Mouse (Mus musculus): ENCODE measurements around the gene Ctdspl. TPM values are rescaled to one million over a fixed set of nuclear protein-coding genes. Genes with fewer than 3 reads are reported as not detected.

Ctdspl gene
- polyA plus RNA-seq, 1 experiment from 2014 or later: 17.6 TPM

DNA sequence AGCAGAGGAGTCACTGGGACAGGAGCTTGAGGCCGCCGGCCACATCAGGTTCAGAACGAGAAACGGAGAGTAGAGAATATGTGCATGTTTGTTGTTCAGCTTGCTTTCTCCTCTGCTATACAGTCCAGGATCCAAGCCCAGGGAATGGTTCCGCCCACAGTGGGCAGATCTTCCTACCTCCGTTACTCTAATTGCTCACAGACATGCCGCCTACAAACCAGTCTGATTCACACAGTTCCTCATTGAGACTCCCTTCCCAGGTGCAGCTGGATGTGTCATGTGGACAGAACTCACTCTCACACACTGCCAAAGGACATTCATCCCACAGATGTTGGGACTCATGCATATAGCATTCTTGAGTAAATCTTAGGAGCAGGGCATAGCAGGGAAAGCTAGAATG, 51.2 kb downstream of the Ctdspl start:
- no peak overlapping the region for H3K9ac ChIP-seq (ENCODE audit: low read length)
- H3K4me1 ChIP-seq (ENCODE audit: control insufficient read depth, insufficient read depth, low read length): peaks cover 41% of the 10 kb centered on the region
- ATAC-seq (ENCODE audit: insufficient read depth, low FRiP score): no peak
- WGBS: 96% methylated on average over 7 of the region's 7 CpGs
- H3K27me3 ChIP-seq (ENCODE audit: control insufficient read depth, insufficient read depth, low read length): no peaks in the 10 kb centered on the region
- no peaks in the 10 kb centered on the region for H3K36me3 ChIP-seq (ENCODE audit: control insufficient read depth, insufficient read depth, low read length)
- H3K4me2 ChIP-seq (ENCODE audit: low read depth, low read length): no peak overlapping the region
- H3K9me3 ChIP-seq (replicated peaks; ENCODE audit: control insufficient read depth, low read length): no peaks in the 10 kb centered on the region
- H3K27ac ChIP-seq (ENCODE audit: low read length): no peak overlapping the region
- H3K4me3 ChIP-seq (replicated peaks; ENCODE audit: low read length): no peak overlapping the region

DNA sequence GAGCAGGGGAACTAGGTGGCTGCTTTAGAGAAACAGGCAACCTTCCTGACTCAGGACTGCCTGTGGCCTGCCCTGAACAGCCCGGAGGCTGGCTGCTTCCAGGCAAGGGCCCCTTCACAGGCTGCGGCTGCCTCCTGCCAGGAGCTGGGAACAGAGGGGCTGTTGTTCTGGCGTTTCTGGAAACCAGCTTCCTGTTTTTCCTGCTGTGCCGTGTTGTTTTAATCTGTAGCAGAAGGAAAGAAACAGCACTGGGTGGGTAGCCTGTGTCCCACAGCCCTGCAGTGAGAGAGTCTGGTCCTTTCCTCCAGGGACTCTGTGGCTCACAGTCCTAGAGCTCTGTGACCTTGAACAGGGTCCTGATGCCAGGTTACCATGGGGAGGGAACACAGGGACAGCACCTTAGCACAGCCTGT, 54.2 kb downstream of the Ctdspl start:
- peak overlapping the region; percentile 58 for H3K9ac ChIP-seq (ENCODE audit: low read length)
- no peaks in the 10 kb centered on the region for H3K27me3 ChIP-seq (ENCODE audit: control insufficient read depth, insufficient read depth, low read length)
- peak overlapping the region; percentile 74 for H3K27ac ChIP-seq (ENCODE audit: low read length)
- H3K9me3 ChIP-seq (replicated peaks; ENCODE audit: control insufficient read depth, low read length): no peaks in the 10 kb centered on the region
- 14% methylated on average over 4 of the region's 4 CpGs for WGBS
- ATAC-seq (ENCODE audit: insufficient read depth, low FRiP score): peak; percentile 51
- no peaks in the 10 kb centered on the region for H3K36me3 ChIP-seq (ENCODE audit: control insufficient read depth, insufficient read depth, low read length)
- no peak overlapping the region for H3K4me2 ChIP-seq (ENCODE audit: low read depth, low read length)
- H3K4me3 ChIP-seq (replicated peaks; ENCODE audit: low read length): no peak overlapping the region
- H3K4me1 ChIP-seq (ENCODE audit: control insufficient read depth, insufficient read depth, low read length): peaks cover 29% of the 10 kb centered on the region

DNA sequence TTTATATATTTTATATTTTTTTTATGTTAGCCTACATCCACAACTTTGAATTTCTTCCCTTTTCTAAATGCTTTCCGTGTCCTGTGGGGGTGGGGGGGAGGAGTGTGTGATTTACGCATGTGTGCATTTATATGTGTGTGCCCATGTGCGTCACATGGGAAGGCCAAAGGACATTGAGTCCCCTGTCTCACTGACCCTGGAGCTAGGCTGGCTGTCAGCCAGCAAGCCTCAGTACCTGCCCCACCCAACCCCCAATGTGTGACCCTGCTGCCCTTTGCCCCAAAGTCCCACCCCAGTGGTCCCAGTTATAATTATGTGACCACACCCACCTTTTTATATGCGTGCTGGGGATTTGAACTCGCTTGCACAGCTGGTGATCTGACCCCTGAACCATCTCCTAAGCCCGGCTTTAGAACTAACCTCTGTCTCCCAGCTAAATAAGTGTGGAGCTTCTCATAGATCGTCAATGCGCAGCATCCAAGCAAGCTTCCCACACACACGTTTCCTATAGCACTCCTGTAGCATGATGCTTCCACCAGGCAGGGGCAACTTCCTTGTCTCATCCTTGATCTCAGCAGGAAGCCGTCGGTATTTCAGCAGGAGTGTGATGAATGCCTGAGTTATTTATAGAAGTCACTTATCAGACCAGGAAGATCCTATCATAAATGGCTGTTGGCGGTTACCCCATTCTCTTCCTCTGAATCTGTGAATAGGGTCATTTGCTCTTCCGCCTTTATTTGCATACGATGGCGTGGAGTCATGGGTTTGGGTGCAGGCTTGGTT, 58.6 kb downstream of the Ctdspl start:
- H3K4me1 ChIP-seq (ENCODE audit: control insufficient read depth, insufficient read depth, low read length): peaks cover 24% of the 10 kb centered on the region
- no peak overlapping the region for H3K4me2 ChIP-seq (ENCODE audit: low read depth, low read length)
- ATAC-seq (ENCODE audit: insufficient read depth, low FRiP score): no peak
- 62% methylated on average over 15 of the region's 15 CpGs for WGBS
- no peak overlapping the region for H3K9ac ChIP-seq (ENCODE audit: low read length)
- H3K27ac ChIP-seq (ENCODE audit: low read length): no peak overlapping the region
- no peak overlapping the region for H3K4me3 ChIP-seq (replicated peaks; ENCODE audit: low read length)
- no peaks in the 10 kb centered on the region for H3K9me3 ChIP-seq (replicated peaks; ENCODE audit: control insufficient read depth, low read length)
- no peaks in the 10 kb centered on the region for H3K27me3 ChIP-seq (ENCODE audit: control insufficient read depth, insufficient read depth, low read length)
- H3K36me3 ChIP-seq (ENCODE audit: control insufficient read depth, insufficient read depth, low read length): no peaks in the 10 kb centered on the region

DNA sequence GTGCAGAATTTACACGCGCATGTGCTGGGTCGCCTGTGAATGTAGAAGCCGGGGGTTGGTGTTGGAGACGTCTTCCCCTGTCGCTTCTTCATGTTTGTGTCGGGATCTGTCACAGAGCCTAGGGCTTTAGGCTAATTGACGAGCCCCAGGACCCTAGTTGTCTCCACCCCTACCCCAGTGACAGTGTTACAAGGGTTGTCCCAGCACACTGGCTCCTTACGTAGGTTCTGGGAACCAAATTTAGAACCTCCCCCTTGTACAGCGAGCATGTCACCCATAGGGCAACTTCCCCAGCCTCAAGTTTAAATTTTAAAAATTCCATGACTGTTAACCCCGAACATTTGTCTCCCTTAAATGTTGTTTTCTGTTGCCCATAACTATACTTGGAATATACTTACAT, 60.0 kb downstream of the Ctdspl start:
- no peaks in the 10 kb centered on the region for H3K27me3 ChIP-seq (ENCODE audit: control insufficient read depth, insufficient read depth, low read length)
- H3K27ac ChIP-seq (ENCODE audit: low read length): no peak overlapping the region
- no peak overlapping the region for H3K4me2 ChIP-seq (ENCODE audit: low read depth, low read length)
- 62% methylated on average over 11 of the region's 11 CpGs for WGBS
- no peak overlapping the region for H3K9ac ChIP-seq (ENCODE audit: low read length)
- no peak for ATAC-seq (ENCODE audit: insufficient read depth, low FRiP score)
- H3K36me3 ChIP-seq (ENCODE audit: control insufficient read depth, insufficient read depth, low read length): no peaks in the 10 kb centered on the region
- H3K4me1 ChIP-seq (ENCODE audit: control insufficient read depth, insufficient read depth, low read length): peaks cover 12% of the 10 kb centered on the region; the same call in 1 of the 2 replicates
- H3K9me3 ChIP-seq (replicated peaks; ENCODE audit: control insufficient read depth, low read length): no peaks in the 10 kb centered on the region
- no peak overlapping the region for H3K4me3 ChIP-seq (replicated peaks; ENCODE audit: low read length)

DNA sequence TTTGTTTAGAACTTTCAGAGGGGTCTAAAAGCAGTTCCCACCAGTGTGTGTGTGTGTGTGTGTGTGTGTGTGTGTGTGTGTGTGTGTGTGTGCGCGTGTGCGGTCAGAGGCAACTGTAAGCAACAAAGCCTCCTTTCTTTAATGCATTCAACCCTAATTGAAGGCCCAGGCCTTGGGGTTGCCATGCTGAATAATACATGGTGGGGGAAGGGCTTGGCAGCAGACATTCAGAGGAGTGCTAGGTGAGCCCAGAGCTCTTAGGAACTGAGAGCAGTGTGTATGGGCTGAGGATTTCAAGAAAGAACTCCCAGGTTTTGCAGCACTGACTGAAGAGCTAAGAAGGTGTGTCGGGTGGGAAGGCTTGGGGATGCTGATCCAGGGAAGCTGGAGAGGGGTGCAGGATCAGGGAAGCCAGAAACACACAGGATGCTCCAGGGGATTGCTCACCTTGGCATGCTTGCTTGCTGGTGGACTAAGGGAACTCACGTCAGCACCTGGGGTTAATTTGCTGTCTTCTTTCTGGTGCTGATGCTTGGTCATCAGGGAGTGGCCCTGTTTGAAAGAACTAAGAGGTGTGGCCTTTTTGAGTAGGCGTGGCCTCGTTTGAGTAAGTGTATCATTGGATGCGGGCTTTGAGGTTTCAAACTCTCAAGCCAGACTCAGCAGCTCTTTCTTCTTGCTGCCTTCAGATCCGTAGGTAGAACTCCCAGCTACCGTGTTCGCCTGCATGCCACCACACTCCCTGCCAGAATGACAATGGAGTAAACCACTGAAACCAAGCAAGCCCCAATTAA, 62.7 kb downstream of the Ctdspl start:
- Histone ChIP-seq H3K4me1 (ENCODE audit: control insufficient read depth, insufficient read depth, low read length) (peaks cover 9% of the 10 kb centered on the region; the same call in 1 of the 2 replicates), H3K27ac (ENCODE audit: low read length) (no peak overlapping the region), H3K9me3 (replicated peaks; ENCODE audit: control insufficient read depth, low read length) (no peaks in the 10 kb centered on the region), H3K4me3 (replicated peaks; ENCODE audit: low read length) (no peak overlapping the region), H3K36me3 (ENCODE audit: control insufficient read depth, insufficient read depth, low read length) (0 out of 2 replicates have a peak, but pooled peaks cover 3% of the 10 kb centered on the region), H3K4me2 (ENCODE audit: low read depth, low read length) (no peak overlapping the region), H3K27me3 (ENCODE audit: control insufficient read depth, insufficient read depth, low read length) (no peaks in the 10 kb centered on the region), H3K9ac (ENCODE audit: low read length) (no peak overlapping the region)
- WGBS: 81% methylated on average over 11 of the region's 11 CpGs
- no peak; the same call in 1 of the 2 replicates for ATAC-seq (ENCODE audit: insufficient read depth, low FRiP score)

DNA sequence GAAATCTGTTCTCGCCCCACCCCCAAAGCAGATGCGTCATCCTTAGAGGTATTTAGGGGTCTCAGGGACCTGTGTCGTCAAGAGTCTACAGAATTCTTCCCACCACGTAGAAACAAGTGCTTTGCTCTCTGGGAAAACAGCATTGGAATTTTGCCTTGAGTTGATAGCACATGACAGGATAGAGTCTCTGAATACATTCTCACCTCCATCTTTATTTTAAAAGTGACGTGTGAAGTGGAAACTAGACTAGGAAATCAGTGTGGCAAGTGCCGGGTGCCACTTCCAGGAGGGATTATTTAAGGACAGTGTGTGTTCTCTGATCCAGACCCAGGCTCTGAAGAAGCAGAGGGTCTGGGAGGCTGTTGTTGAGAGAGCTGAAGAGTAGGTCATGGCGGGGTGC, 64.2 kb downstream of the Ctdspl start:
- Histone ChIP-seq H3K4me1 (ENCODE audit: control insufficient read depth, insufficient read depth, low read length) (peaks cover 19% of the 10 kb centered on the region; the same call in 1 of the 2 replicates), H3K9ac (ENCODE audit: low read length) (no peak overlapping the region), H3K27ac (ENCODE audit: low read length) (no peak overlapping the region), H3K4me2 (ENCODE audit: low read depth, low read length) (no peak overlapping the region), H3K27me3 (ENCODE audit: control insufficient read depth, insufficient read depth, low read length) (no peaks in the 10 kb centered on the region), H3K4me3 (replicated peaks; ENCODE audit: low read length) (no peak overlapping the region), H3K36me3 (ENCODE audit: control insufficient read depth, insufficient read depth, low read length) (0 out of 2 replicates have a peak, but pooled peaks cover 3% of the 10 kb centered on the region), H3K9me3 (replicated peaks; ENCODE audit: control insufficient read depth, low read length) (no peaks in the 10 kb centered on the region)
- no peak for ATAC-seq (ENCODE audit: insufficient read depth, low FRiP score)
- 74% methylated on average over 7 of the region's 7 CpGs for WGBS

DNA sequence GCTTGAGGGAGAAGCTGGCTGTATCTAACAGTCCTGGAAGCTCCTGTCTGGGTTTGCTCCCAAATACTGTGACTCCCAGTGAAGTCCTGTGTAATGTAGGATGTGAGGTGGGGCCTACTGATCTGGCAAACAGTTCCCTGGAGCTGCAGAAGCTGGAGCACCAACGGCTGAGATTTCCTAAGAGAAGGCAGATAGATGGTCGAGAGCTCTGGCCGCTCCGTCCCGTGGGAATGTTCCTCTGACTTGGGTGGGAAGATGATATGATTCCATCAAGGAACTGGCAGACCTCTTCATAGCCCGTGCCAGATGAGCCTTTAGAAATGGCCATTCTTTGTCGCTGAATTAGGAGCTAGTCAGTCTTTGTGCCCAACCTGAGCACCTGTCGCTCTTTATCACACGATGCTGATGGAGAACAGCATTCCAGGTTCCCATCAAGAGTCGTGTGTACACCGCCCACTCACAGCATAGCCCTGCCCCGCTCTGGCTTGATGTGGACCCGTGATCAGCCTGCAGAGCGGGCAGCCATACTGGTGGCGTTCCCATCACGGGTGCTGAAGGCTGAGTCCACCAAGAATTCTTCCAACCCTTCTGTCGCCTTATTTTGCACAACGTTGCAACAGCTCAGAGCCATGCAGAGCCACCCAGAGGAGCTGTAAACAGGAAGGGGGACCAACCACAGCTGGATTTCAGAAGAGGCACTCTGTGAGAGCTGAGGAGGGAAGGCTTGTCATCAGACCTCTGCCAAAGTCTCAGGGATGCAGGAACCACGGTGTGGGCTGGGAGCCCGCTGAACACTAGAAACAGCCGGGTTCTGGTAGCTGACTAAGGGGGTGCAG, 65.7 kb downstream of the Ctdspl start:
- no peak overlapping the region for H3K27ac ChIP-seq (ENCODE audit: low read length)
- H3K9ac ChIP-seq (ENCODE audit: low read length): no peak overlapping the region
- peaks cover 17% of the 10 kb centered on the region; the same call in 1 of the 2 replicates for H3K4me1 ChIP-seq (ENCODE audit: control insufficient read depth, insufficient read depth, low read length)
- ATAC-seq (ENCODE audit: insufficient read depth, low FRiP score): no peak
- no peaks in the 10 kb centered on the region for H3K9me3 ChIP-seq (replicated peaks; ENCODE audit: control insufficient read depth, low read length)
- H3K4me2 ChIP-seq (ENCODE audit: low read depth, low read length): no peak overlapping the region
- H3K36me3 ChIP-seq (ENCODE audit: control insufficient read depth, insufficient read depth, low read length): 0 out of 2 replicates have a peak, but pooled peaks cover 3% of the 10 kb centered on the region
- WGBS: 80% methylated on average over 21 of the region's 21 CpGs
- H3K4me3 ChIP-seq (replicated peaks; ENCODE audit: low read length): no peak overlapping the region
- no peaks in the 10 kb centered on the region for H3K27me3 ChIP-seq (ENCODE audit: control insufficient read depth, insufficient read depth, low read length)

DNA sequence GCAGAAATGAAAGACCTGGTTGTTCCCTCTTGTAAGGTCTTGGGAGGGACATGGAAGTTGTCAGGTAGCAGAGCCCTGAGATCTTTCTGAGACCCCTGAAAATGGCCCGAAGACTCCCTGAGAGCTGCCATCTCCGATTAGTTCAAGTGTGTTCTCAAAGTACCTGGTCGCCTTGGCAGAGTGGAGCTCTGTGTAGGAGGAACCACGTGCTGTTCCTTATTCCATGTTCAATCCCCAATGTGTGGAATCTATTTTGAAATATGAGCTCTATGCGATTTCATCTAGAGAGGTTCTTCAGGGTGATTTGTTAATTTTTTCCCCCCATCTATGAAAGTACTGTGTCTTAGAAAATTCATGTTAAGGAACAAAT, 66.3 kb downstream of the Ctdspl start:
- H3K4me2 ChIP-seq (ENCODE audit: low read depth, low read length): no peak overlapping the region
- WGBS: 80% methylated on average over 5 of the region's 5 CpGs
- no peak overlapping the region for H3K27ac ChIP-seq (ENCODE audit: low read length)
- no peak for ATAC-seq (ENCODE audit: insufficient read depth, low FRiP score)
- 0 out of 2 replicates have a peak, but pooled peaks cover 3% of the 10 kb centered on the region for H3K36me3 ChIP-seq (ENCODE audit: control insufficient read depth, insufficient read depth, low read length)
- H3K27me3 ChIP-seq (ENCODE audit: control insufficient read depth, insufficient read depth, low read length): no peaks in the 10 kb centered on the region
- H3K9me3 ChIP-seq (replicated peaks; ENCODE audit: control insufficient read depth, low read length): no peaks in the 10 kb centered on the region
- H3K9ac ChIP-seq (ENCODE audit: low read length): no peak overlapping the region
- no peak overlapping the region for H3K4me3 ChIP-seq (replicated peaks; ENCODE audit: low read length)
- H3K4me1 ChIP-seq (ENCODE audit: control insufficient read depth, insufficient read depth, low read length): peaks cover 17% of the 10 kb centered on the region; the same call in 1 of the 2 replicates

All from stomach, embryonic 16.5 days (tissue).